Mouse (Mus musculus) heart, embryonic 16.5 days (tissue): ENCODE measurements around the gene Abca14. TPM values are rescaled to one million over a fixed set of nuclear protein-coding genes. Genes with fewer than 3 reads are reported as not detected.
A peak's percentile ranks its signal among the peaks of the same experiment; 100 is the strongest.
"Not testable (repeated sequence)": the region's sequence is repeated elsewhere in the genome, so short reads cannot be mapped to it uniquely, and the experiment has no call there.

Experiments used
- ATAC-seq: fragments of 200-750 bp; cut with Nextera tagmentation; replicated peaks from 2 replicates; pipeline ENCODE4 v1.8.0; 2017; ENCODE audit warnings: moderate number of reproducible peaks; ENCODE audit not compliant: insufficient read depth, low FRiP score; ENCODE audit errors: extremely low read depth
- H3K27ac ChIP-seq: fragments of 300-500 bp; sonication (generic); 2 replicates; pipeline ENCODE4 v1.5.1; 2014; ENCODE audit warnings: mild to moderate bottlenecking, low read length, control low read depth, moderate library complexity
- H3K27me3 ChIP-seq: fragments of 300-500 bp; sonication (generic); 2 replicates; pipeline ENCODE4 v1.6.1; 2014; ENCODE audit warnings: low read length, mixed read lengths; ENCODE audit not compliant: control insufficient read depth, insufficient read depth
- H3K36me3 ChIP-seq: fragments of 300-500 bp; sonication (generic); 2 replicates; pipeline ENCODE4 v1.6.1; 2014; ENCODE audit not compliant: control insufficient read depth, insufficient read depth
- H3K4me1 ChIP-seq: fragments of 300-500 bp; sonication (generic); 2 replicates; pipeline ENCODE4 v1.6.1; 2014; ENCODE audit warnings: low read length, mixed read lengths; ENCODE audit not compliant: control insufficient read depth, insufficient read depth
- H3K4me2 ChIP-seq: fragments of 300-500 bp; sonication (generic); 2 replicates; pipeline ENCODE4 v1.6.1; 2014; ENCODE audit warnings: low read depth, mild to moderate bottlenecking, control low read depth, low read length
- H3K4me3 ChIP-seq: fragments of 300-500 bp; sonication (generic); 2 replicates; pipeline ENCODE4 v1.5.1; 2014; ENCODE audit warnings: mild to moderate bottlenecking, control low read depth, low read length
- H3K9ac ChIP-seq: fragments of 300-500 bp; sonication (generic); 2 replicates; pipeline ENCODE4 v1.6.1; 2014; ENCODE audit warnings: low read length, control low read depth
- H3K9me3 ChIP-seq: fragments of 300-500 bp; sonication (generic); replicated peaks from 2 replicates; pipeline ENCODE4 v1.6.1; 2016; ENCODE audit warnings: low read length; ENCODE audit not compliant: control insufficient read depth
- WGBS: fragments of 180-500 bp; shearing (Covaris S2); extraction: QIAGEN DNeasy Blood & Tissue Kit; methylation state at CpG from one replicate; pipeline ENCODE4 v1.1.7; 2014; 5-methylcytosine and 5-hydroxymethylcytosine counted together
- polyA plus RNA-seq: library from polyadenylated mRNA; unstranded; fragments of >200 nt; fragmentation: Nextera tagmentation; extraction: Ambion mirVana; gene quantifications from 2 replicates; pipeline ENCODE4 v1.2.1, GENCODE M21; 2015

Gene Abca14
- polyA plus RNA-seq, 1 experiment from 2014 or later = not detected

DNA sequence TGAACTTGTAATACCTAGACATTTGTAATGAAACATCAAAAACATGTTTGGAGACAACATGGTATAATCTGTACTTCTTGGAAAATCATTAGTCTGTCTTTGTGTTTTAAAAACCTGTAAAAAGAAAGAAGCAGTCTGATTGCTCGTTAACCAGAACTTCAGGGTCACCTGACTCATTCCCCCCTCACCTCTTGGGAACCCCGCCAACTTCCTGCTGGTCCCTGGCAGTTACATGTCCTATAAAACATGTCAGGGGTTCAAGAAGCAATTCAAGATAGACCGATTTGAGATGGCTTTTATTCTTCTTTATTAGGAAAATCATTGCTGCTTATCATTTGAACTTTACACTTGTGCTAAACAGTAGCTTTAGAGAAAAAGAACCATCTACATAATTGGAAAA, 81.5 kb downstream of the Abca14 start:
- WGBS = 57% methylated on average over 3 of the region's 3 CpGs
- no peak overlapping the region for H3K4me2 ChIP-seq
- no peaks in the 10 kb centered on the region for H3K36me3 ChIP-seq
- H3K4me1 ChIP-seq = peaks cover 3% of the 10 kb centered on the region
- no peak overlapping the region for H3K27ac ChIP-seq
- H3K27me3 ChIP-seq = no peaks in the 10 kb centered on the region
- H3K9me3 ChIP-seq = no peaks in the 10 kb centered on the region
- H3K4me3 ChIP-seq = no peak overlapping the region
- ATAC-seq = no peak
- H3K9ac ChIP-seq = no peak overlapping the region

DNA sequence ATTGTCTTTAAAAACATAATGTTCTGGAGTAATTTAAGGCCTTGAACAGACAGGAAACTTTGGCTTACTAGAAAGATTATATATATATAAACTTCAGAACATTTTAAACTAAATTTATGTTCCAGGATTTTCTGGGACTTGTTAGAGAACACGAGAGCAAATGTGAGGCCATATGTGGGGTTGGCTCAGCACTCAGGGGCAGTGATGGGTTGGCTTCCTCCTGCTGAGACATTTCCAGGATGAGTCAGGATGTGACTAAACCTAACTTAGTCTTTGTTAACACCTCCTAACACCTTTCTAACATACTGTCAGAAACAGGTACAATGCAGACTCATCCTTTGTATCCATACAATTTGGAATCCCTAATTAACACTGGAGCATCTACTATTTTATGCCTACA, 112.3 kb downstream of the Abca14 start:
- Histone ChIP-seq H3K27ac (no peak overlapping the region), H3K27me3 (no peaks in the 10 kb centered on the region), H3K4me3 (no peak overlapping the region), H3K9ac (no peak overlapping the region), H3K9me3 (no peaks in the 10 kb centered on the region), H3K4me1 (no peaks in the 10 kb centered on the region), H3K4me2 (no peak overlapping the region), H3K36me3 (no peaks in the 10 kb centered on the region)
- ATAC-seq = no peak
- WGBS = 49% methylated on average over 1 of the region's 1 CpGs

DNA sequence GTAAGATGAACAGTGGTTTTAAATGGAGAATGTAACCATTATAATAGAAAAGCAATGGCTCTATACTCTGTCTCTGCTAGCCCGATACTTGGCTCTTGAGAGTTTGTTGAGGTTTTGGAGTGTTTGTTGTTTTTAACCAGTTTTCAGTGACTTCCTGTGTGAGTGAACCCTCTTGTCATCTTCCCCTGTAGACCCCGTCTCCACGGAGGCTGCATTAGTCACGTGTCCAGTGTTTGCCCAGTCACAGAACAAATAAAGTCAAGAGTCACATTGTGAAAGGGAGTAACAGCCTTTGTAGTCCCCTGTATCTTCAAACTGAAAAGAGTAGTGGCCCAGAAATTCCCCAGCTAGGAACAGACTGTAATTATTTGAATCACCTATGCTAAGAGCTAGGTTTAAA, 119.2 kb downstream of the Abca14 start:
- H3K4me1 ChIP-seq = no peaks in the 10 kb centered on the region
- 44% methylated on average over 4 of the region's 4 CpGs for WGBS

DNA sequence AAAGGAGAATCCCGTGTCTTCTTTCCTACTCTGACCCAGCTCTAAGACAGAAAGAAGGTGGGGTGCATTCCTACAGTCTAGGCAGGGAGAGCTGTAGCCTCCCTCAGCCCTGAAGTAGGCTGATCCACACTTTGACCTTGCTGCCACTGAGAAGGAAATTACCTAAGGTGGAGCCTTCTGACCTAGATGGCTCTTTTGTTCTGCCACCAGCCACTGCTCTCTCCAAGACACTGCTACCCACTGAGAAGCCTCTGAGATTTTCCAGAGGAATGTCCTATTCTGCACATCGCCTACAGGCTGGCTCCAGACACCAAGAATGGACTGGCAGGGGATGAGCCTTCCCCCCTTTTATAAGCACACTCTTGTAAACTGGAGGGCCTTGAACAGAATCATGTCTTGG, 122.2 kb downstream of the Abca14 start:
- 66% methylated on average over 2 of the region's 2 CpGs for WGBS
- H3K9me3 ChIP-seq, H3K4me3 ChIP-seq, H3K4me1 ChIP-seq, ATAC-seq, H3K27ac ChIP-seq, H3K4me2 ChIP-seq, H3K9ac ChIP-seq, H3K36me3 ChIP-seq, H3K27me3 ChIP-seq: not testable (repeated sequence)

More for the DNA sequence above, 119.2 kb downstream of the Abca14 start:
- H3K9me3 ChIP-seq = no peaks in the 10 kb centered on the region
- ATAC-seq = no peak
- no peak overlapping the region for H3K27ac ChIP-seq
- H3K9ac ChIP-seq = no peak overlapping the region
- no peaks in the 10 kb centered on the region for H3K27me3 ChIP-seq
- H3K4me3 ChIP-seq = no peak overlapping the region
- no peak overlapping the region for H3K4me2 ChIP-seq
- no peaks in the 10 kb centered on the region for H3K36me3 ChIP-seq

DNA sequence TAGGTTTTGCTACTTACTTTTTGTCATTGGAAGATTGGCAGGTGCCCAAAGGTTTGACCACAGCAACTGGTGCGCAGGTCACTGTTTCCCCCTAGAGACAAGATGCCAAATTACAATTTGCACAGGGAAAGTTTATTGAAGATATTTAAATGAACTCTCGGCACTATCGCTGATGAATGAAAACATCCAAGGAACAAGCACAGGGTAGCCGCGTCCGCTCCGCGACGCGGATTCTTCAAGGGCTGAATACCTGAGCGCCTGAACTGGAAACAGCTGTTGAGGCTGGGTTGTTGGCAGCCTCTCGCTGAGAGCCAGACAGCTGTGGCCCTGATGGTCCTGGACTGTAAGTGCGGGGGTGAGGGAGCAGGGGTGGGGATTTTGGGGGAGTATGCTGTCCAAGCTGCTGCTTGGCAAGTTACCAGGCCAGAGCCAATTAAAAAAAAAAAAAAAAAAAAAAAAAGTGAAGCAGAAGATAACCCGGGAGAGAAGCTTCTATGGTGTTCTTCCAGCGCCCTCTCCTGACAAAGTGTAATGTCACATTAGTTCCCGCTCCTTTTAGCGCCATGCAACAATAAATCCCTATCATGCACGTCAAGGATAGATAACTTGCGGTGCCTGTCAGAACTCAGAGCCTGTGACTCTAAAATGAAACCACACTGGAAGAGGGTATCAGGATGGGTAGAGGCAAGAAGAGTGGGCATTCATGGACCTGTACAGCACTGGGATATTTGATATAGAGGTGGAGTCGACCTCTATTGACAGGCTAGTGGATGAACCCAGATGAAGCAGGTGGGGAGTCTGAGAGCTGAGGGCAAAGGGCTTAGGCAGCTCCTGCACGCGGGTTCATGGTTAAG, 123.7 kb downstream of the Abca14 start:
- Histone ChIP-seq H3K4me3 (peak overlapping the region; percentile 31), H3K27ac (no peak overlapping the region), H3K4me2 (peak overlapping the region; percentile 60), H3K4me1 (no peaks in the 10 kb centered on the region), H3K9ac (no peak overlapping the region), H3K9me3 (no peaks in the 10 kb centered on the region), H3K36me3 (no peaks in the 10 kb centered on the region), H3K27me3 (0 out of 2 replicates have a peak, but pooled peaks cover 2% of the 10 kb centered on the region)
- ATAC-seq = 0 out of 2 replicates have a peak, but pooled peaks have one; percentile 14
- WGBS = 13% methylated on average over 22 of the region's 22 CpGs

DNA sequence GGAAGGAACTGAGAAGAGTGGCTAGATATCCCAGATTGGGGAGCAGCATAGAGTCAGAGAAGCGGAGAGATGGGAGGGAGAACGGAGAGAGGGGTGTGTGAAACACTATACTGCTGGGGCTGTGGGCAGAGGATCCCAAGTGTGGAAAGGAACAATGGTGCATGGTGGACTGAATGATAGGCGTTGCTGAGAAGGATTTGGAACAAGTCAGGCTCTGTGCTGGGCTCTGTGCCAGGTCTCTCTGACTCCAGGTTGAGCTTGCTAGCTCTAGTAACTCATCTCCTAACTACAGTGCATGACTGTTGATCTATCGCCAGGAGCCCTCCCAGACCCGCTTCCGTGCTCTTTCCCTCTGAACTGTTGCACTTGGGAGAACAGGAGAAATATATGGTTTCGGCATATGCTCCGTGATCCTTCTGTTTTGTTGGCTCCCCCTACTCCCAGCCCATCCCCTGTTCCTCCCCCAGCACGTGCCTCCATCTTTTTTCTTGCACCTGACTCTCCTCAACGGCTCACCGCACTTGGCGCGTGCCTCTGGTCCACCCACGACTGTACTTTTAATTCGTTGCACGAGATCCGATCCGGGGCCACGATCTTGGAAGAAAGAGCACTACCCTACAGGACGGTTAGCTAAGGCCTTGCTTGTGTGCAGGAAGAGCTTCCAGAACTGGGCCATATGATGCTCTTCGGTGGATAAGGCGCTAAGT, 124.5 kb downstream of the Abca14 start, which contains the start of gene Abca15:
TSS of gene Abca15 (plus strand) at position 584 of the 707 bp plus-strand sequence.
- Histone ChIP-seq H3K27ac (no peak within 1 kb of the TSS), H3K4me1 (no peaks in the 10 kb centered on the region), H3K9ac (no peak within 1 kb of the TSS), H3K4me2 (peak within 1 kb of the TSS; percentile 60), H3K4me3 (peak within 1 kb of the TSS; percentile 31), H3K36me3 (no peaks in the 10 kb centered on the region), H3K27me3 (0 out of 2 replicates have a peak, but pooled peaks cover 2% of the 10 kb centered on the region), H3K9me3 (no peaks in the 10 kb centered on the region)
- WGBS = 78% methylated on average over 22 of the region's 22 CpGs
- 0 out of 2 replicates have a peak, but pooled peaks have one; percentile 32 for ATAC-seq

DNA sequence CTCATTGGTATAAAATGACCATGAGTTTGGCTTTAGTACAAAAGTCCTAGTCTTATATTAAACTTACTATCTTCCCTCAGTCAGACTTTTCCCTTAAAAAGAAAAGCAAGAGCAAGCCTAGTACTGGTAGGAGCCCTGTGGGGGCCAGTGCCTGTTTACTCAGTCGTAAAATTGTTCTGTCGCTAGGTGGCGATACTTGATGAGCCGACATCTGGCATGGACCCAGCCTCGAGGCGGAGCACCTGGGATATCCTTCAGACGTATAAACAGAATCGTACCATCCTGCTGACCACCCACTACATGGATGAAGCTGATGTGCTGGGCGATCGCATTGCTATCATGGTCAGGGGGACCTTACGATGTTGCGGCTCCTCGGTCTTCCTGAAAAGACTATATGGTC, 157.4 kb downstream of the Abca14 start:
- ATAC-seq = no peak
- WGBS = 33% methylated on average over 13 of the region's 13 CpGs

More for the DNA sequence above, 157.4 kb downstream of the Abca14 start:
- no peaks in the 10 kb centered on the region for H3K27me3 ChIP-seq
- H3K4me2 ChIP-seq = no peak overlapping the region
- no peak overlapping the region for H3K27ac ChIP-seq
- no peak overlapping the region for H3K4me3 ChIP-seq
- H3K9me3 ChIP-seq = no peaks in the 10 kb centered on the region
- no peaks in the 10 kb centered on the region for H3K4me1 ChIP-seq
- no peak overlapping the region for H3K9ac ChIP-seq
- H3K36me3 ChIP-seq = no peaks in the 10 kb centered on the region
